Mouse (Mus musculus) ES-E14 (cell line): Measurements from ENCODE around the gene Hrc. TPM values are rescaled to one million over a fixed set of nuclear protein-coding genes. Genes with fewer than 3 reads are reported as not detected.

ENCODE experiments used
- DNase-seq: peaks from one replicate; pipeline ENCODE4 v3.0.0-alpha.2; 2013; ENCODE audit warnings: low read depth, low spot score
- H3K27ac ChIP-seq: 2 replicates; pipeline ENCODE4 v1.5.1; 2012; ENCODE audit warnings: low read depth, mild to moderate bottlenecking, low read length, moderate library complexity, mixed read lengths; ENCODE audit not compliant: poor library complexity, insufficient read depth, severe bottlenecking
- H3K36me3 ChIP-seq: 2 replicates; pipeline ENCODE4 v1.6.1; 2012; ENCODE audit warnings: mild to moderate bottlenecking, low read length, moderate library complexity, mixed read lengths; ENCODE audit not compliant: control insufficient read depth, poor library complexity, insufficient read depth, severe bottlenecking
- H3K4me1 ChIP-seq, 2 experiments: fragments of 150-350 bp in 1 of 2; sonication (generic) in 1 of 2; 2 replicates each; pipeline ENCODE4 v1.6.1; 2012; ENCODE audit warnings: low read length in 2 of 2, mild to moderate bottlenecking in 1 of 2, mixed read lengths in 1 of 2; ENCODE audit not compliant: control insufficient read depth in 2 of 2, insufficient read depth in 2 of 2, poor library complexity in 1 of 2
- H3K4me3 ChIP-seq, 2 experiments: fragments of 150-350 bp in 1 of 2; sonication (generic) in 1 of 2; 2 replicates each; pipeline ENCODE4 v1.5.1; 2012; ENCODE audit warnings: low read length in 2 of 2, low read depth in 1 of 2, mild to moderate bottlenecking in 1 of 2, mixed read lengths in 1 of 2; ENCODE audit not compliant: insufficient read depth in 1 of 2, poor library complexity in 1 of 2, severe bottlenecking in 1 of 2
- H3K9ac ChIP-seq: 2 replicates; pipeline ENCODE4 v1.6.1; 2012; ENCODE audit warnings: low read depth, mild to moderate bottlenecking, low read length, mixed read lengths; ENCODE audit not compliant: poor library complexity, insufficient read depth, severe bottlenecking
- H3K9me3 ChIP-seq: fragments of 150-350 bp; sonication (generic); 2 replicates; pipeline ENCODE4 v1.6.1; 2012; ENCODE audit warnings: low read depth, mild to moderate bottlenecking, low read length; ENCODE audit not compliant: control insufficient read depth, insufficient read depth
- CHD2 ChIP-seq: IDR thresholded peaks from 2 replicates; pipeline ENCODE4 v1.6.1; 2014; ENCODE audit warnings: mild to moderate bottlenecking, low read depth, low read length, inconsistent platforms
- HCFC1 ChIP-seq: IDR thresholded peaks from 2 replicates; pipeline ENCODE4 v1.6.1; 2012; ENCODE audit warnings: low read length, inconsistent platforms, borderline replicate concordance; ENCODE audit not compliant: insufficient read depth
- MAFK ChIP-seq: IDR thresholded peaks from 2 replicates; pipeline ENCODE4 v1.6.1; 2014; ENCODE audit warnings: mild to moderate bottlenecking, low read depth, low read length, inconsistent platforms; ENCODE audit not compliant: insufficient read depth
- ZC3H11A ChIP-seq: IDR thresholded peaks from 2 replicates; pipeline ENCODE4 v1.6.1; 2012; ENCODE audit warnings: low read depth, mild to moderate bottlenecking, inconsistent platforms, low read length, borderline replicate concordance
- ZNF384 ChIP-seq: IDR thresholded peaks from 2 replicates; pipeline ENCODE4 v1.6.1; 2012; ENCODE audit warnings: low read depth, low read length, inconsistent platforms
- in situ Hi-C, 2 experiments: fragments of 600-800 bp; cut with MboI; formaldehyde crosslinking; loops; one replicate each; pipeline ENCODE4 v1.15.1; 2025; ENCODE audit warnings: low sequenced_read_pairs in 2 of 2, inconsistent platforms in 1 of 2; ENCODE audit not compliant: unreplicated experiment in 2 of 2
- total RNA-seq: library from RNA; depleted of rRNA; stranded (reverse); fragments of 300-350 nt; gene quantifications from 2 replicates; pipeline ENCODE4 v1.2.3, GENCODE M21; 2012

The Hrc gene
- total RNA-seq, 1 experiment: 0.71 TPM

- in situ Hi-C loops: no loop called here
- Histone ChIP-seq H3K36me3 (peaks cover 16% of the 10 kb centered on the region; the same call in 1 of the 2 replicates), H3K4me1 (peaks cover 0 to 12% of the 10 kb centered on the region in 2 experiments; a peak in 2 of 4 replicates), H3K27ac (no peak overlapping the region), H3K9me3 (no peaks in the 10 kb centered on the region), H3K4me3 (no peak overlapping the region), H3K9ac (no peak overlapping the region)
- TF ChIP-seq MAFK (0 out of 2 replicates have a peak, but pooled peaks have one; percentile 3), CHD2 (no peak)
- DNase-seq: no peak
Measured at GRCm38 (mm10) chr7:45313495-45313894, 21.6 kb upstream of the Hrc start.

GRCm38 (mm10) chr7:45315182-45315701, 19.8 kb upstream of the Hrc start:
- peaks cover 0 to 7% of the 10 kb centered on the region in 2 experiments; a peak in 1 of 4 replicates for H3K4me1 ChIP-seq
- peaks cover 21% of the 10 kb centered on the region; the same call in 1 of the 2 replicates for H3K36me3 ChIP-seq
- TF ChIP-seq MAFK (no peak), ZNF384 (no peak), HCFC1 (no peak), ZC3H11A (no peak)
- H3K4me3 ChIP-seq: no peak overlapping the region
- no peaks in the 10 kb centered on the region for H3K9me3 ChIP-seq
- no peak overlapping the region for H3K9ac ChIP-seq
- no peak overlapping the region for H3K27ac ChIP-seq
- DNase-seq: no peak
- in situ Hi-C loops: no loop called here

- in situ Hi-C loops: no loop called here
- no peak for TF ChIP-seq CHD2
- no peak for TF ChIP-seq ZNF384
- TF ChIP-seq MAFK: no peak
- no peak for TF ChIP-seq ZC3H11A
- no peak for TF ChIP-seq HCFC1
- H3K27ac ChIP-seq: no peak overlapping the region
- H3K9me3 ChIP-seq: no peaks in the 10 kb centered on the region
- peaks cover 23% of the 10 kb centered on the region; the same call in 1 of the 2 replicates for H3K36me3 ChIP-seq
- H3K9ac ChIP-seq: 0 out of 2 replicates have a peak overlapping the region, but pooled peaks have one; percentile 10
- DNase-seq: no peak
- peaks cover 0 to 7% of the 10 kb centered on the region in 2 experiments; a peak in 1 of 4 replicates for H3K4me1 ChIP-seq
- H3K4me3 ChIP-seq: peak overlapping the region in 1 of 2 experiments; percentile 25; a peak in 1 of 4 replicates
Measured at GRCm38 (mm10) chr7:45316536-45316935, 18.6 kb upstream of the Hrc start.

GRCm38 (mm10) chr7:45322245-45322644, 12.8 kb upstream of the Hrc start:
- Histone ChIP-seq H3K4me1 (peaks cover 0 to 7% of the 10 kb centered on the region in 2 experiments; a peak in 1 of 4 replicates), H3K27ac (no peak overlapping the region), H3K36me3 (peaks cover 24% of the 10 kb centered on the region; the same call in 1 of the 2 replicates), H3K9ac (no peak overlapping the region), H3K9me3 (no peaks in the 10 kb centered on the region), H3K4me3 (no peak overlapping the region)
- no peak for TF ChIP-seq ZNF384
- TF ChIP-seq CHD2: no peak
- no peak for TF ChIP-seq ZC3H11A
- TF ChIP-seq MAFK: no peak
- peak; percentile 73; the same call in 1 of the 2 replicates for TF ChIP-seq HCFC1
- in situ Hi-C loops: no loop called here
- no peak for DNase-seq

GRCm38 (mm10) chr7:45323069-45323468, 12.0 kb upstream of the Hrc start:
- in situ Hi-C loops: no loop called here
- Histone ChIP-seq H3K4me3 (no peak overlapping the region), H3K4me1 (peaks cover 0 to 3% of the 10 kb centered on the region in 2 experiments; a peak in 1 of 4 replicates), H3K9me3 (no peaks in the 10 kb centered on the region), H3K27ac (no peak overlapping the region), H3K36me3 (peaks cover 22% of the 10 kb centered on the region; the same call in 1 of the 2 replicates), H3K9ac (no peak overlapping the region)
- no peak for DNase-seq
- TF ChIP-seq ZC3H11A (no peak), HCFC1 (no peak), MAFK (no peak), ZNF384 (no peak), CHD2 (no peak)
